Mouse (Mus musculus) heart, postnatal 0 days (tissue): ENCODE results near the gene Dcaf10.

Source experiments
- CTCF ChIP-seq: IDR thresholded peaks from 2 replicates; pipeline ENCODE4 v1.5.1; 2016; ENCODE audit warnings: antibody characterized with exemption, control low read depth, low read depth
- EP300 ChIP-seq: IDR thresholded peaks from 2 replicates; pipeline ENCODE4 v1.6.1; 2016; ENCODE audit warnings: antibody characterized with exemption, low read depth

DNA sequence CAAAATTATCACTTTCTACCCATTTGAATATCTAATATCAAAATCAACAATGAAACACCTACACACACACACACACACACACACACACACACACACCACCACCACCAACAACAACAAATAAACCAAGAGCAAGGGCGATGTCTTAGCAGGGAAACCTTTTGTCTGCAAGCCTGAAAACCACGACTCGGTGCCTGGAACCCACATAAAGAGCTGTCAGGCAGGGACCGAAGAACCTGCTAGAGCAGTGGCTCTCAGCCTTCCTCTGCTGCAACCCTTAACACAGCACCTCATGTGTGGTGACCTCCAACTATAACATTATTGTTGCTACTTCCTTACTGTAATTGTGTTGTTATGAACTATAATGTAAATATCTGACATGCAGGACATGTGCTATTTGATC, 60.4 kb downstream of the Dcaf10 start:
- TF ChIP-seq CTCF, result no peak
- TF ChIP-seq EP300, result no peak
